Mouse (Mus musculus) spleen, adult 2 months (tissue): ENCODE data around the gene Josd1.

Source experiments
- CTCF ChIP-seq: fragments of 200-500 bp; IDR thresholded peaks from 2 replicates; pipeline ENCODE4 v1.5.1; 2011; ENCODE audit warnings: mild to moderate bottlenecking, inconsistent platforms; ENCODE audit not compliant: insufficient read depth, insufficient read length, insufficient replicate concordance; ENCODE audit errors: extremely low read depth
- POLR2A ChIP-seq: fragments of 200-500 bp; IDR thresholded peaks from 2 replicates; pipeline ENCODE4 v1.6.1; 2011; ENCODE audit warnings: low read depth, low read length, inconsistent platforms

DNA sequence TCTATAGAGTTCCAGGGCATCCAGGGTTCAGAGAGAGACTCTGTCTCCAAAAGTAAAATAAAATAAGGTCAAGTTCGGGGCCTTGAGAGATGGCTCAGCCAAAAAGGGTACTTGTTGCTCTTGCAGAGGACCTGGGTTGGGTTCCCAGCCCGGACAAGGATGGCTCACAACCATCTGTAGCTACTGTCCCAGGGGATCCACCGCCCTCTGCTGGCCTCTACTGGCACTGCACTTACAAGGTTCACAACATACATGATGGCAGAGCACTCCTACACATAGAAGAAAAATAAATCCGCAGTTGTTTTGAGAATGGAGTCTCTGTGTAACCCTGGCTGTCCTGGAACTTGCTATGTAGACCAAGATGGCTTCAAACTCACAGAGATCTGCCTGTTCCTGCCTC, 25.9 kb downstream of the Josd1 start:
- TF ChIP-seq CTCF (no peak), POLR2A (no peak)
